Mouse (Mus musculus) B cell, adult 62 days (primary cell): ENCODE measurements around the gene Pstk. TPM values are rescaled to one million over a fixed set of nuclear protein-coding genes. Genes with fewer than 3 reads are reported as not detected.

Experiments used
- total RNA-seq: library from RNA; stranded (reverse); gene quantifications from 4 replicates; pipeline ENCODE4 v1.2.4, GENCODE M21; 2023

Gene Pstk
- total RNA-seq, result 13.3 to 16.0 TPM (median 14.6 TPM) in 4 replicates

DNA sequence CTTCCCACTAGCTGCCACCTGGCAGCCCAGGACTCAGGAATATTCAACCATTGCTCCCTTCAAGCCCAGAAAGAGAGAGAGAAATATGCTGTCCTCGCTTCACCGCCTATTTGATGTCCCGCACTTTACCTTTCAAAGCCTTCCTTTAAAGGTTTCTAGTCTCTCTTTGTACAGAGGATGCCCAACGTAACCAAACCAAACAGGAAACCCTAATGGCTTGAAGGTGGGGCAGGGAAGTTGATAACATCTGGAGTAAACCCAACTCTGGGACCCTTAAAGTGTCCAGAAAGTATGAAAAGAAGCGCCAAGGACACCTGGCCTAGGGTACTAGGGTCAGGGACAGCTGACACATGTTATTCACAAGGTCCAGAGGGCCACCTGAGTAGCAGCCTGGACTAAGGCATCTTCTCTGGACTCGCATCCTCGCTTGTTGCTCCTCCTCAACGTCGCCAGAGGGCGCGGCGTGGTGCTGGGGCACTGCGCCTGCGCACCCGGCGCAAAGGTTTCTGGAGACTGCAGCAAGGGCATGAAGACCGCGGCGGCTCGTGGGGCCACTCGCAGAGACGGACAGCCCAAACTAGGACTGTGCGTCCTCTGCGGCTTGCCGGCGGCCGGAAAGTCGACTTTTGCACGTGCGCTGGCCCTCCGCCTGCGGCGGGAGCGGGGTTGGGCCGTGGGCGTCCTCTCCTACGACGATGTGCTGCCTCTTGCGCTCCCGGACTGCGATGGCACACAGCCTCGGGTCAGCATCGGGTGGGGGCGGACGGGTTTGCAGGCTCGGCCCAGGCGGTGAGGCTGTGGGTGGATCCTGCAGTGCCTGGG is at the start of gene Pstk:
Gene Pstk, plus strand, starts transcription at position 494 of the 822 bp plus-strand sequence.

GRCm38 (mm10) chr7:131322192-131322591 is 48.7 kb upstream of the Pstk start, which contains the start of gene Cuzd1:
Gene Cuzd1 (minus strand): TSS chr7:131322292.

GRCm38 (mm10) chr7:131329416-131329815 is 41.5 kb upstream of the Pstk start, which contains the start of gene Fam24b:
Gene Fam24b (minus strand): TSS chr7:131329516.

DNA sequence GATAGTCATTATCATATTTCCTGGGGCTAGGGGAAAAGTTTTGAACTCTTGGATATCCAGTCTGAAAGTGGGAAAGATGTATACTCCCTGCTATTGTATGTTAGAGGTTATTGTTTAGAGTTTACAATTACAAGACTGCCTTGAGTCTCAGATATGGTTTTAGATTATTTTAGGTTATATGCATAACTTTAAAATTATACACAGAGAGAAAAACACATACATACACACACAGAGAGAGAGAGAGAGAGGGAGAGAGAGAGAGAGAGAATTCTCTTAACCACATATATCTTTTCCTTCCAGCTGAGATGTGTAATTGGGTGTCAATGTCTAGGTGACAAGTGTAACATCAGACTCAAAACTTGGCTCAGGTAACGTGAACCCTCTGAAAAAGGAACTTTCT is 37.4 kb upstream of the Pstk start, which contains the start of gene Fam24a:
Gene Fam24a, plus strand, starts transcription at position 301 of the 400 bp plus-strand sequence.

DNA sequence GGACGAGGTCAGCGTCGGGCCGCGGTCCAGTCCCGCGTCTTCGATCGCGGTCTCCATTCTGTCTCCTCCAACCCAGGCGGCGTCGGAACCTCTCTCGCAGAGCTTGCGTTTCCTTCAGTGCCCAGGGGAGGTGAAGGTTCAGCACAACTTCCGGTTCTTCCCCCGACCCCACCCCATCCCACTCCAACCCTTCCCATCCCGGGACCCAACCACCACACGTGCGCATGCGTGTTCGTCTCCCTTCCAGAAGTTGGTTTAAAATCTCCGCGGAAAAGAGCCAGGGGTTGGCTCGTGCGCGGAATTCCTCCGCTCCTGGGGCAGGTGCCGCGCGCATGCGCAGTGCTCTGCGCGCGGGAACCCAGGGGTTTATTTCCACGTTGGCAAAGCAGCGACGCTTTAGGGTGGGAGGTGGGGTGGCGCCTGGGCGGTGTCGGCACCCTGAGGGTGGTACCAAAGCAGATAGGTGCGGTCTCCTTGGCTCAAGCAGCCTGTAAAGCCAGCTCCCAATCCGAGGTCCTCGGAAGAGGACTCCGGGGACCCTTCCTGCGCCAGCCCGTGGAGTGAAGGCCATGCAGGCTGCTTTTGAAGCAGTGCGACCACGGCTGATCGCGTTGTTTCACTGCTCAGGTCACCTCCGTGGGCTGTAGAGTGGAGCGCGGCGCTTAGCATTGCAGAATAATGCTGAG is 8.2 kb upstream of the Pstk start, which contains the start of gene 2310057M21Rik:
Gene 2310057M21Rik, minus strand, starts transcription at position 145 of the 686 bp plus-strand sequence.

DNA sequence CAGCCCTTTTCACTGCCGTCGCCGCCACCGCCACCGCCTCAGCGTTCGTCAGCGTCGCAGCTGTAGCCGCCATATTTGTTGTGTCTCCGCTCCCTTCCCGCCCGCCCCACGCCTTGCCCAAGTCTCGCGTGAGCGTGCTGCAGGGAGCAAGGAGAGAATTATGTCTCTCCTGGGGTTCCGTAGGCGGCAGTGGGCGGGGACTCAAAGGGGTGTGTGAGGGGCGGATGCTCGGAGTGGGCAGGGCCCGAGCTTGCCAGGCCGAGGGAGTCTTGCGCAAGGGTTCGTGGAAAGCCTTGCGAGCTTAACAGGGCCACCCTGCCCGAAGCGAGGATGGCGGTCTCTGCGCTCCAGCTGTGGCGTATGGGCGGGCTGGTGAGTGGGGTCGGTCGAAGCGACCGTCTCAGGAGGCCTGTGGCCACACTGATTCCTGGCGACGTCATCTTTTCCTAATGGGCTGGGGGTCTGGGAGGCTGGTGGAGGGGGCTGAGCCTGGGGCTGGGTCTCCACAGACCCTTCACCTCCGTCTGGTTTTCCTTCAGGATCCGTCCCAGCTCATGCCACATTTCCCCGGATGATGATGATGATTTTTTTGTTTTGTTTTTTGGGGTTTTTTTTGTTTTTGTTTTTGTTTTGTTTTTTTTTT is 39.6 kb downstream of the Pstk start, which contains the start of the genes Ikzf5 and Acadsb:
Gene Ikzf5, minus strand, starts transcription at position 106 of the 643 bp plus-strand sequence.
Gene Acadsb, plus strand, starts transcription at position 186 of the 643 bp plus-strand sequence.

Other genes with a start within 250 kb of the Pstk start
- gene 4933402N03Rik, start 224.8 kb upstream of the Pstk start, total RNA-seq, result not detected in 4 replicates
- not detected in 4 replicates for gene 5430419D17Rik, start 196.7 kb upstream of the Pstk start, total RNA-seq
- gene Cuzd1, start 48.8 kb upstream of the Pstk start, total RNA-seq, result not detected in 4 replicates
- gene Fam24b, start 41.6 kb upstream of the Pstk start, total RNA-seq, result 1.4 TPM in 1 of 4 replicates, not detected in the others
- gene Fam24a, start 37.3 kb upstream of the Pstk start, total RNA-seq, result not detected in 4 replicates
- 18.6 to 22.1 TPM (median 19.9 TPM) in 4 replicates for gene 2310057M21Rik, start 8.4 kb upstream of the Pstk start, total RNA-seq
- 54.5 to 76.7 TPM (median 69.1 TPM) in 4 replicates for gene Ikzf5, start 39.4 kb downstream of the Pstk start, total RNA-seq
- gene Acadsb, start 39.5 kb downstream of the Pstk start, total RNA-seq, result 20.0 to 23.5 TPM (median 20.9 TPM) in 4 replicates
- gene Hmx3, start 171.7 kb downstream of the Pstk start, total RNA-seq, result not detected in 4 replicates
- not detected in 4 replicates for gene Hmx2, start 177.6 kb downstream of the Pstk start, total RNA-seq
- 47.2 to 57.2 TPM (median 48.1 TPM) in 4 replicates for gene Bub3, start 189.1 kb downstream of the Pstk start, total RNA-seq